Mouse (Mus musculus): ENCODE measurements around the gene Phgdh.

- TF ChIP-seq CTCF (IDR thresholded peaks at IDR 0.05; ENCODE audit: borderline replicate concordance, extremely low read depth, insufficient read depth, insufficient read length) (no peak), POLR2A (IDR thresholded peaks at IDR 0.05; ENCODE audit: borderline replicate concordance, extremely low read depth, insufficient read depth, insufficient read length, poor library complexity, severe bottlenecking) (no peak)
Observed at GRCm38 (mm10) chr3:98338584-98339041, 1.2 kb downstream of the Phgdh start.
